Mouse (Mus musculus): Measurements from ENCODE around the gene Diras1. TPM values are rescaled to one million over a fixed set of nuclear protein-coding genes. Genes with fewer than 3 reads are reported as not detected.

Diras1 gene
- polyA plus RNA-seq (2014; fragmentation: Illumina TruSeq; extraction: RNeasy Lipid Tissue Mini Kit (QIAGEN cat#74804); ENCODE audit: low read depth, low replicate concordance): not detected

GRCm38 (mm10) chr10:81025639-81026275 is at the start of gene Diras1:
Diras1 (minus strand) TSS chr10:81025662.

DNA sequence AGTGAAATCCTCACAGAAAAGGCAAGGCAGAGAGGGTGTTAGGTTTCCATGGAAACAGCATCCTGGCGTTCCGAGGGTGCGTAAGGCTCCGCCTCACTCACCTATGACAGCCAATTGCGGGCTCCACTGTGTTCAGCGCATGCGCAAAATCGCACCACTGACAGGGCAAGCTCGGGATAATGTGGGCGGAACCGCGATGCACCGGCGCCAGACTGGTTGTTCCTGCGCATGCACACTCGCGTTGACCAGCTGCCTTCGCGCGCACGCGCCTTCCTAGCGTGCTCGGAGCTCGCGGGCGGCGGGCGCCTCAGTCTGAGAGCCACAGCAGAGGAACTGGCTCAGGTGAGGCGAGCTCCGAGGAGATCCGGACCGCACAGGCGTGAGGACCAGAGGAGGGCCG is 44.4 kb upstream of the Diras1 start, which contains the start of gene Thop1:
Gene Thop1, plus strand, starts transcription at position 200 of the 400 bp plus-strand sequence.

GRCm38 (mm10) chr10:81059603-81060543 is 34.4 kb upstream of the Diras1 start, which contains the start of gene Sgta:
Sgta (minus strand) TSS chr10:81060181.

DNA sequence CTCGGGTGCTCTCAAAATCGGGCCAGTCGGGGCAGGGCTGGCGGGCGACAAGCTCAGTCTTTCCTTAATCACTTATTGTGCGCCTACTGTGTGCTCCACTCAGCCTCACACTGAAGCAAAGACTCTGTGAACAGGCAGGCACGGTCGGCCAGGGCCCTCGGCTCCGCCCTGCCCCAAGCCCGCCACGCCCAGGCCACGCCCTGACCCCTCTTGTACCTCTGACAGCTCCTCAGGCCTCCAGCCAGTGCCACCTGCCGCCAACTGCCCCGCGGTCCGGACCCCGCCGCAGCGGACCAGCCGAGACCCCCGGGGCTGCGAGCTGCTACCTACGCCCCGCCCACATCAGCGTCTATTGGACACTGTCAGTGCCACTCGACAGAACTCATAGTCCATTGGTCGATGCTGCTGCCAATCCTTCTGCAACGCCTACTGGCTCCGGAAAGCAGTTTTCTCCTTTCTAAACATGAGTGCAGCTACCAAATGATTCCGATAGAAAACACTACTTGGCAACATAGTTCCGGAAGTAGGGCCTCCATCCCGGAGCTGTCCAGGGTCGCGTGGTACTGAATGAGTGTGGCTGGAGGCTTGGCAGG is 11.6 kb upstream of the Diras1 start, which contains the start of gene Slc39a3:
Gene Slc39a3, minus strand, starts transcription at position 439 of the 593 bp plus-strand sequence.

GRCm38 (mm10) chr10:81014393-81015384 is 10.8 kb downstream of the Diras1 start, which contains the start of gene Gng7:
Gng7 (minus strand) TSS chr10:81014945.

Other genes starting within 250 kb of the Diras1 start
- gene Sf3a2, start 227.5 kb downstream of the Diras1 start, polyA plus RNA-seq (2014; fragmentation: Illumina TruSeq; extraction: RNeasy Lipid Tissue Mini Kit (QIAGEN cat#74804); ENCODE audit: low read depth, low replicate concordance): 31.2 TPM
- 48.9 TPM for gene Plekhj1, start 227.0 kb downstream of the Diras1 start, polyA plus RNA-seq (2014; fragmentation: Illumina TruSeq; extraction: RNeasy Lipid Tissue Mini Kit (QIAGEN cat#74804); ENCODE audit: low read depth, low replicate concordance)
- 0.19 TPM for gene Amh, start 220.4 kb downstream of the Diras1 start, polyA plus RNA-seq (2014; fragmentation: Illumina TruSeq; extraction: RNeasy Lipid Tissue Mini Kit (QIAGEN cat#74804); ENCODE audit: low read depth, low replicate concordance)
- not detected for gene Jsrp1, start 212.2 kb downstream of the Diras1 start, polyA plus RNA-seq (2014; fragmentation: Illumina TruSeq; extraction: RNeasy Lipid Tissue Mini Kit (QIAGEN cat#74804); ENCODE audit: low read depth, low replicate concordance)
- 485 TPM for gene Oaz1, start 199.0 kb downstream of the Diras1 start, polyA plus RNA-seq (2014; fragmentation: Illumina TruSeq; extraction: RNeasy Lipid Tissue Mini Kit (QIAGEN cat#74804); ENCODE audit: low read depth, low replicate concordance)
- not detected for gene Lingo3, start 181.6 kb downstream of the Diras1 start, polyA plus RNA-seq (2014; fragmentation: Illumina TruSeq; extraction: RNeasy Lipid Tissue Mini Kit (QIAGEN cat#74804); ENCODE audit: low read depth, low replicate concordance)
- 80.8 TPM for gene Lsm7, start 170.5 kb downstream of the Diras1 start, polyA plus RNA-seq (2014; fragmentation: Illumina TruSeq; extraction: RNeasy Lipid Tissue Mini Kit (QIAGEN cat#74804); ENCODE audit: low read depth, low replicate concordance)
- 22.0 TPM for gene Sppl2b, start 170.4 kb downstream of the Diras1 start, polyA plus RNA-seq (2014; fragmentation: Illumina TruSeq; extraction: RNeasy Lipid Tissue Mini Kit (QIAGEN cat#74804); ENCODE audit: low read depth, low replicate concordance)
- gene Tmprss9, start 153.8 kb downstream of the Diras1 start, polyA plus RNA-seq (2014; fragmentation: Illumina TruSeq; extraction: RNeasy Lipid Tissue Mini Kit (QIAGEN cat#74804); ENCODE audit: low read depth, low replicate concordance): 0.10 TPM
- gene Timm13, start 124.7 kb downstream of the Diras1 start, polyA plus RNA-seq (2014; fragmentation: Illumina TruSeq; extraction: RNeasy Lipid Tissue Mini Kit (QIAGEN cat#74804); ENCODE audit: low read depth, low replicate concordance): 135 TPM
- gene Lmnb2, start 107.4 kb downstream of the Diras1 start, polyA plus RNA-seq (2014; fragmentation: Illumina TruSeq; extraction: RNeasy Lipid Tissue Mini Kit (QIAGEN cat#74804); ENCODE audit: low read depth, low replicate concordance): 11.7 TPM
- gene Gadd45b, start 95.6 kb downstream of the Diras1 start, polyA plus RNA-seq (2014; fragmentation: Illumina TruSeq; extraction: RNeasy Lipid Tissue Mini Kit (QIAGEN cat#74804); ENCODE audit: low read depth, low replicate concordance): 7.9 TPM
- gene Gng7, start 10.7 kb downstream of the Diras1 start, polyA plus RNA-seq (2014; fragmentation: Illumina TruSeq; extraction: RNeasy Lipid Tissue Mini Kit (QIAGEN cat#74804); ENCODE audit: low read depth, low replicate concordance): 5.7 TPM
- 17.6 TPM for gene Slc39a3, start 11.8 kb upstream of the Diras1 start, polyA plus RNA-seq (2014; fragmentation: Illumina TruSeq; extraction: RNeasy Lipid Tissue Mini Kit (QIAGEN cat#74804); ENCODE audit: low read depth, low replicate concordance)
- gene Sgta, start 34.5 kb upstream of the Diras1 start, polyA plus RNA-seq (2014; fragmentation: Illumina TruSeq; extraction: RNeasy Lipid Tissue Mini Kit (QIAGEN cat#74804); ENCODE audit: low read depth, low replicate concordance): 94.7 TPM
- gene Thop1, start 44.4 kb upstream of the Diras1 start, polyA plus RNA-seq (2014; fragmentation: Illumina TruSeq; extraction: RNeasy Lipid Tissue Mini Kit (QIAGEN cat#74804); ENCODE audit: low read depth, low replicate concordance): 18.0 TPM
- gene Creb3l3, start 73.2 kb upstream of the Diras1 start, polyA plus RNA-seq (2014; fragmentation: Illumina TruSeq; extraction: RNeasy Lipid Tissue Mini Kit (QIAGEN cat#74804); ENCODE audit: low read depth, low replicate concordance): 0.15 TPM
- 98.4 TPM for gene Map2k2, start 80.3 kb upstream of the Diras1 start, polyA plus RNA-seq (2014; fragmentation: Illumina TruSeq; extraction: RNeasy Lipid Tissue Mini Kit (QIAGEN cat#74804); ENCODE audit: low read depth, low replicate concordance)
- 26.5 TPM for gene Zbtb7a, start 109.6 kb upstream of the Diras1 start, polyA plus RNA-seq (2014; fragmentation: Illumina TruSeq; extraction: RNeasy Lipid Tissue Mini Kit (QIAGEN cat#74804); ENCODE audit: low read depth, low replicate concordance)
- gene Pias4, start 142.3 kb upstream of the Diras1 start, polyA plus RNA-seq (2014; fragmentation: Illumina TruSeq; extraction: RNeasy Lipid Tissue Mini Kit (QIAGEN cat#74804); ENCODE audit: low read depth, low replicate concordance): 23.4 TPM
- 1,511 TPM for gene Eef2, start 151.0 kb upstream of the Diras1 start, polyA plus RNA-seq (2014; fragmentation: Illumina TruSeq; extraction: RNeasy Lipid Tissue Mini Kit (QIAGEN cat#74804); ENCODE audit: low read depth, low replicate concordance)
- 50.3 TPM for gene Dapk3, start 157.3 kb upstream of the Diras1 start, polyA plus RNA-seq (2014; fragmentation: Illumina TruSeq; extraction: RNeasy Lipid Tissue Mini Kit (QIAGEN cat#74804); ENCODE audit: low read depth, low replicate concordance)
- gene 4930442H23Rik, start 158.2 kb upstream of the Diras1 start, polyA plus RNA-seq (2014; fragmentation: Illumina TruSeq; extraction: RNeasy Lipid Tissue Mini Kit (QIAGEN cat#74804); ENCODE audit: low read depth, low replicate concordance): not detected
- not detected for gene Nmrk2, start 176.4 kb upstream of the Diras1 start, polyA plus RNA-seq (2014; fragmentation: Illumina TruSeq; extraction: RNeasy Lipid Tissue Mini Kit (QIAGEN cat#74804); ENCODE audit: low read depth, low replicate concordance)
- gene Atcay, start 205.2 kb upstream of the Diras1 start, polyA plus RNA-seq (2014; fragmentation: Illumina TruSeq; extraction: RNeasy Lipid Tissue Mini Kit (QIAGEN cat#74804); ENCODE audit: low read depth, low replicate concordance): not detected
- 11.6 TPM for gene Zfr2, start 207.5 kb upstream of the Diras1 start, polyA plus RNA-seq (2014; fragmentation: Illumina TruSeq; extraction: RNeasy Lipid Tissue Mini Kit (QIAGEN cat#74804); ENCODE audit: low read depth, low replicate concordance)
- gene Matk, start 227.3 kb upstream of the Diras1 start, polyA plus RNA-seq (2014; fragmentation: Illumina TruSeq; extraction: RNeasy Lipid Tissue Mini Kit (QIAGEN cat#74804); ENCODE audit: low read depth, low replicate concordance): 2.8 TPM
- 87.0 TPM for gene Mrpl54, start 241.3 kb upstream of the Diras1 start, polyA plus RNA-seq (2014; fragmentation: Illumina TruSeq; extraction: RNeasy Lipid Tissue Mini Kit (QIAGEN cat#74804); ENCODE audit: low read depth, low replicate concordance)
- gene Apba3, start 241.3 kb upstream of the Diras1 start, polyA plus RNA-seq (2014; fragmentation: Illumina TruSeq; extraction: RNeasy Lipid Tissue Mini Kit (QIAGEN cat#74804); ENCODE audit: low read depth, low replicate concordance): 47.8 TPM

Data from adipose tissue, adult 10 weeks (tissue).